Mouse (Mus musculus): ENCODE measurements around the gene Ice2. TPM values are rescaled to one million over a fixed set of nuclear protein-coding genes. Genes with fewer than 3 reads are reported as not detected.
A peak's percentile ranks its signal among the peaks of the same experiment; 100 is the strongest.

Ice2 gene
- polyA plus RNA-seq, 1 experiment from 2014 or later, result 5.1 TPM

DNA sequence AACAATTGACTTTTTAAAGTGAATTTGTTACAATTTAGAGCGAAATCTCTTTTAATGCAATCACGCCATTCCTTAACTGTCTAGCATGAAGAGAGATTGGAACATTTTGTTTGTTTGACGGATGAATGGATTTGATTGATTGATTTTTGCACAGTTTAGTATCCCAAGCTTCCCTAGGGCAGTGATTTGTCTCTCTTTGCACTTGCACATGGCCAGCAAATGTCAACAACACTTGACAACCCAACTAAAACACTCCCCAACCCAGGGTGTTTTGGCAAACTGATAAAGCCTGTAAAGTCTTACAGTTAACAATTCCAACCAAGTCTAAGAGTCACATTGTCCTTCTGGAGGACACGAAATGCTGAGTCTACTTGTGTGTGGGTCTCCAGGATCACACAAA lies 10.4 kb upstream of the Ice2 start:
- Histone ChIP-seq H3K4me2 (ENCODE audit: low read depth, low read length) (no peak overlapping the region), H3K36me3 (replicated peaks; ENCODE audit: insufficient read depth, low read length) (no peaks in the 10 kb centered on the region), H3K9me3 (ENCODE audit: low read length) (no peaks in the 10 kb centered on the region), H3K4me1 (ENCODE audit: insufficient read depth) (no peaks in the 10 kb centered on the region), H3K9ac (replicated peaks) (no peak overlapping the region), H3K27ac (ENCODE audit: low read depth) (no peak overlapping the region), H3K27me3 (ENCODE audit: insufficient read depth, low read length) (no peaks in the 10 kb centered on the region), H3K4me3 (ENCODE audit: low read depth, low read length) (no peak overlapping the region)
- no peak for TF ChIP-seq CTCF (IDR thresholded peaks at IDR 0.05; ENCODE audit: low read depth)
- no peak for TF ChIP-seq EP300 (IDR thresholded peaks at IDR 0.05; ENCODE audit: low read depth)
- 74% methylated on average over 4 of the region's 4 CpGs for WGBS (ENCODE audit: insufficient replicate concordance)
- no peak for DNase-seq
- ATAC-seq, result no peak

DNA sequence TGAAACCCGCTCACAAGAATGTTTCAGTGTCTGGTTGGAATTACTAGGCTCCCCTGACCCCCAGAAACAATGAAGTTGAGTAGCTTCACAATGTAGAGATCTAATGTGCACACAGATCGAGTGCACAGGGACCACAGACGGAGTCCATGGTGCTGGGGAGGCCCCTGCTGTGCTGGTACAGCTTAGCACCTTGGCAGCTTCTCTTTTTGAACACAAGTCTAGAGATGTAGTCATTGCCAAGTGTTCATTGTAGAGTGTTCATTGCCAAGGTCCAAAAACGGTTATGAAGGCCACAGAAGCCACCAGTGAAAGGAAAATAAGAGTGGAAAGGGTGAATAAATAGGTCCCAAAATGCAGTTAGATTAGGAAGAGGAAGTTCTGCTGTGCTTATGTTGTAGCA lies 7.1 kb upstream of the Ice2 start:
- DNase-seq (no peak), ATAC-seq (no peak)
- no peak overlapping the region for H3K4me2 ChIP-seq (ENCODE audit: low read depth, low read length)
- no peak overlapping the region for H3K27ac ChIP-seq (ENCODE audit: low read depth)
- TF ChIP-seq EP300 (IDR thresholded peaks at IDR 0.05; ENCODE audit: low read depth), result no peak
- no peak for TF ChIP-seq CTCF (IDR thresholded peaks at IDR 0.05; ENCODE audit: low read depth)
- no peaks in the 10 kb centered on the region for H3K27me3 ChIP-seq (ENCODE audit: insufficient read depth, low read length)
- no peak overlapping the region for H3K9ac ChIP-seq (replicated peaks)
- 65% methylated on average over 4 of the region's 4 CpGs for WGBS (ENCODE audit: insufficient replicate concordance)
- H3K4me3 ChIP-seq (ENCODE audit: low read depth, low read length), result no peak overlapping the region
- H3K9me3 ChIP-seq (ENCODE audit: low read length), result no peaks in the 10 kb centered on the region
- H3K4me1 ChIP-seq (ENCODE audit: insufficient read depth), result no peaks in the 10 kb centered on the region
- no peaks in the 10 kb centered on the region for H3K36me3 ChIP-seq (replicated peaks; ENCODE audit: insufficient read depth, low read length)

DNA sequence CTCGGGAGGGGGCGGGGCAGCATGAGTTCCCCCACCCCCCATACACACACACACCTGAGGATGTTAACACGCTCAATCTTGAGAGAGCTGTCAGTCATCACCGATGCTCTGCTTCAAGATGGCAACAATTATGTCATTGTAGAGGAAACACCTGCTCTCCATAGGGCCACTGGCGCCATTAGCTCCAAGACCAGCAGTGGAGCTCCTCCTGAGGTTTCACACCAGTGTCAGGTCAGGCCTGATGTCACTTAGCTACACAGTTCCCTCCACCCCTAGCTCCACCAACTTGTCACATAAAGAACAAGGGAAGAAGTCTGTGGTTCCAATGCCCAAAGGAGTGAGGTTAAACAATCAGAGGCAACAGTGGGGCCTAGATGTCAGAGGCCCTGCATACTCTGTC lies 3.5 kb upstream of the Ice2 start:
- 70% methylated on average over 5 of the region's 5 CpGs for WGBS (ENCODE audit: insufficient replicate concordance)
- TF ChIP-seq EP300 (IDR thresholded peaks at IDR 0.05; ENCODE audit: low read depth) (no peak), CTCF (IDR thresholded peaks at IDR 0.05; ENCODE audit: low read depth) (no peak)
- H3K27ac ChIP-seq (ENCODE audit: low read depth), result no peak overlapping the region
- no peaks in the 10 kb centered on the region for H3K27me3 ChIP-seq (ENCODE audit: insufficient read depth, low read length)
- no peak overlapping the region for H3K4me3 ChIP-seq (ENCODE audit: low read depth, low read length)
- peaks cover 9% of the 10 kb centered on the region for H3K4me1 ChIP-seq (ENCODE audit: insufficient read depth)
- no peak for ATAC-seq
- no peaks in the 10 kb centered on the region for H3K36me3 ChIP-seq (replicated peaks; ENCODE audit: insufficient read depth, low read length)
- DNase-seq, result no peak
- no peaks in the 10 kb centered on the region for H3K9me3 ChIP-seq (ENCODE audit: low read length)
- H3K4me2 ChIP-seq (ENCODE audit: low read depth, low read length), result no peak overlapping the region
- no peak overlapping the region for H3K9ac ChIP-seq (replicated peaks)

DNA sequence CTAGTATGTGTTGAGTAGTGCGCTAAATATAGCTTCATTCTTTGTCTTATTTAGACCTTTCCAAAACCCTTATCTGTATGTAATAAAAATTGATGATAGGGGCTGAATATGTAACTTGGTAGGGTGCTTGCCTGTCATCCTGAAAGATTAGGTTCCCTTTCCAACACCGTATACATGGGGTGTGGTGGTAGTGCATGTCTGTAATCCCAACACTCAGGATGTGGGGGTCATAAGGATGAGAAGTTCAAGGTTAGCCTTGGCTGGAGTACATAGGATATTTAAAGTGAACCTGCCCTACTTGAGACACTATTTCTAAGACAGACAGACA lies 310 bp upstream of the Ice2 start:
- Histone ChIP-seq H3K4me1 (ENCODE audit: insufficient read depth) (peaks cover 9% of the 10 kb centered on the region), H3K27ac (ENCODE audit: low read depth) (peak overlapping the region; percentile 95; the same call in 1 of the 2 replicates)
- peak; percentile 35 for ATAC-seq

DNA sequence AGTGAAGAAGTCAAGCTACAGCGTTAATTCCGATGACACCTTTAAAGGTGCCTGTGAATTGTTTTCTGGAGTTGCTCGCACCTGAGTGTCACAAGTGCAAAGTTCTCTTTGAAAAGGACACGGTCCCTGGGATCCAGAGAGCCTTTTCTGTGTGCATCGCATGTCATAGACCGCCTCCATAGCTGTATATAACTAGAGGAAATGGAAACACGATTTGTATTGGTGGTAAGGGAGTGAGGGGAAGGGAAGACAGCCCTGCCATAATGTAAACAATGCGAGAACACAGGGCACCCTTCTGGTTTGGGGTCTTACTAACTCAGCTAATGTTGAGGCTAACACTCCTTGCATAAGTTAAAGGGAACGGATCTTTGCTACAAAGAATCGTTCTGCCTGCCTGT lies 746 bp downstream of the Ice2 start:
- Histone ChIP-seq H3K27ac (ENCODE audit: low read depth) (peak overlapping the region; percentile 95), H3K4me1 (ENCODE audit: insufficient read depth) (peaks cover 9% of the 10 kb centered on the region), H3K4me2 (ENCODE audit: low read depth, low read length) (peak overlapping the region; percentile 89), H3K36me3 (replicated peaks; ENCODE audit: insufficient read depth, low read length) (no peaks in the 10 kb centered on the region; the same call in 1 of the 2 replicates), H3K27me3 (ENCODE audit: insufficient read depth, low read length) (no peaks in the 10 kb centered on the region), H3K4me3 (ENCODE audit: low read depth, low read length) (peak overlapping the region; percentile 79), H3K9ac (replicated peaks) (peak overlapping the region; percentile 89), H3K9me3 (ENCODE audit: low read length) (no peaks in the 10 kb centered on the region)
- DNase-seq, result no peak
- no peak for TF ChIP-seq CTCF (IDR thresholded peaks at IDR 0.05; ENCODE audit: low read depth)
- 7% methylated on average over 10 of the region's 10 CpGs for WGBS (ENCODE audit: insufficient replicate concordance)
- ATAC-seq, result peak; percentile 46

More for the DNA sequence above, 310 bp upstream of the Ice2 start:
- 49% methylated on average over 2 of the region's 2 CpGs for WGBS (ENCODE audit: insufficient replicate concordance)
- peak overlapping the region; percentile 79 for H3K4me3 ChIP-seq (ENCODE audit: low read depth, low read length)
- TF ChIP-seq CTCF (IDR thresholded peaks at IDR 0.05; ENCODE audit: low read depth) (no peak), EP300 (IDR thresholded peaks at IDR 0.05; ENCODE audit: low read depth) (no peak)
- no peaks in the 10 kb centered on the region for H3K27me3 ChIP-seq (ENCODE audit: insufficient read depth, low read length)
- H3K36me3 ChIP-seq (replicated peaks; ENCODE audit: insufficient read depth, low read length), result no peaks in the 10 kb centered on the region; the same call in 1 of the 2 replicates
- peak overlapping the region; percentile 89 for H3K4me2 ChIP-seq (ENCODE audit: low read depth, low read length)
- DNase-seq, result no peak
- H3K9ac ChIP-seq (replicated peaks), result peak overlapping the region; percentile 89
- H3K9me3 ChIP-seq (ENCODE audit: low read length), result no peaks in the 10 kb centered on the region

DNA sequence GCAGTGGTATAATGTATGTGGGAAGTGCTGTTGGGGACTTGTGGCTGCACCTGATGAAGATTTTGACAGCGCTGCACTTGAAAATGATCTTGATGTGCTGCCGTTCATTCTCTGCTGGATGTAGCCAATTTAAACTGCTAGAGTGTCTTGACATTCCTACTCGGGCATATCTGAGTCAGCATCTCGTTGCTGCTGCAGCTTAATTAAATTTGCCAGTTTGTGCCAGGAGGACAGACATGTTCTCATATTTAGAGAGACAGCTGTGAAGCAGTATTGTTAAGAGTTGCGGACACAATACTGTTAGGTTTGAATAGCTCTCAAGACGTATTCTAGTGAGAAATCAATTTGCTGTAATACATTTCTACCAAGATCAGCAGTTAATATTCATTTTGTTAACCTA lies 7.0 kb downstream of the Ice2 start:
- DNase-seq (no peak), ATAC-seq (no peak)
- H3K36me3 ChIP-seq (replicated peaks; ENCODE audit: insufficient read depth, low read length), result peaks cover 4% of the 10 kb centered on the region; the same call in 1 of the 2 replicates
- WGBS (ENCODE audit: insufficient replicate concordance), result 85% methylated on average over 6 of the region's 6 CpGs
- no peak for TF ChIP-seq CTCF (IDR thresholded peaks at IDR 0.05; ENCODE audit: low read depth)
- TF ChIP-seq EP300 (IDR thresholded peaks at IDR 0.05; ENCODE audit: low read depth), result no peak
- no peak overlapping the region for H3K4me3 ChIP-seq (ENCODE audit: low read depth, low read length)
- no peak overlapping the region for H3K4me2 ChIP-seq (ENCODE audit: low read depth, low read length)
- no peak overlapping the region for H3K9ac ChIP-seq (replicated peaks)
- H3K9me3 ChIP-seq (ENCODE audit: low read length), result no peaks in the 10 kb centered on the region
- no peaks in the 10 kb centered on the region for H3K27me3 ChIP-seq (ENCODE audit: insufficient read depth, low read length)
- no peak overlapping the region for H3K27ac ChIP-seq (ENCODE audit: low read depth)
- H3K4me1 ChIP-seq (ENCODE audit: insufficient read depth), result no peaks in the 10 kb centered on the region

DNA sequence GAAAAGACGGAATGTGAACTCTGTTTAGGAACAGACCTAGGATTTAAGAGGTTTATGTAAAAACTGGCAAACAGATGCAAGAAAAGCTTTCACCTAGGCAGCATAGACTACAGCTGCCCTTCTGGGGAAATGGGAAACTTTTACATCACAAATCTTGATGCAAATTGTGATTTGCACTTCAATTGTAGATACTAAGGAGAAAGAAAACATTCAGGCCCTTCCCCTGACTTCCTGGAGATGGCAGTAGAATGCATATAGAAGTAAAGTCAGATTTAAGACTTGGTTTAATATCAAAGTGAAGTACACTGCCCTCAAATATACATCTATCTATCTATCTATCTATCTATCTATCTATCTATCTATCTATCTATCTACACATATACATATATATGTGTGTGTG lies 21.8 kb downstream of the Ice2 start:
- TF ChIP-seq CTCF (IDR thresholded peaks at IDR 0.05; ENCODE audit: low read depth), result peak; percentile 54
- no peak for TF ChIP-seq EP300 (IDR thresholded peaks at IDR 0.05; ENCODE audit: low read depth)
- H3K9ac ChIP-seq (replicated peaks), result no peak overlapping the region
- no peak overlapping the region for H3K27ac ChIP-seq (ENCODE audit: low read depth)
- H3K4me1 ChIP-seq (ENCODE audit: insufficient read depth), result no peaks in the 10 kb centered on the region
- no peak overlapping the region for H3K4me3 ChIP-seq (ENCODE audit: low read depth, low read length)
- DNase-seq, result no peak
- no peak overlapping the region for H3K4me2 ChIP-seq (ENCODE audit: low read depth, low read length)
- H3K36me3 ChIP-seq (replicated peaks; ENCODE audit: insufficient read depth, low read length), result peaks cover 45% of the 10 kb centered on the region
- no peak for ATAC-seq
- no peaks in the 10 kb centered on the region for H3K27me3 ChIP-seq (ENCODE audit: insufficient read depth, low read length)
- WGBS (ENCODE audit: insufficient replicate concordance), result 91% methylated on average over 1 of the region's 1 CpGs
- no peaks in the 10 kb centered on the region for H3K9me3 ChIP-seq (ENCODE audit: low read length)

Data from liver, postnatal 0 days (tissue).